Mouse (Mus musculus) retina, adult 2 months (tissue): ENCODE data around the gene Rps11.
"Not testable (repeated sequence)": the region's sequence is repeated elsewhere in the genome, so short reads cannot be mapped to it uniquely, and the experiment has no call there.

ENCODE experiments used
- DNase-seq: peaks from one replicate; pipeline ENCODE4 v3.0.0-alpha.2; 2012; ENCODE audit warnings: low read depth, low spot score

Gene Rps11

DNA sequence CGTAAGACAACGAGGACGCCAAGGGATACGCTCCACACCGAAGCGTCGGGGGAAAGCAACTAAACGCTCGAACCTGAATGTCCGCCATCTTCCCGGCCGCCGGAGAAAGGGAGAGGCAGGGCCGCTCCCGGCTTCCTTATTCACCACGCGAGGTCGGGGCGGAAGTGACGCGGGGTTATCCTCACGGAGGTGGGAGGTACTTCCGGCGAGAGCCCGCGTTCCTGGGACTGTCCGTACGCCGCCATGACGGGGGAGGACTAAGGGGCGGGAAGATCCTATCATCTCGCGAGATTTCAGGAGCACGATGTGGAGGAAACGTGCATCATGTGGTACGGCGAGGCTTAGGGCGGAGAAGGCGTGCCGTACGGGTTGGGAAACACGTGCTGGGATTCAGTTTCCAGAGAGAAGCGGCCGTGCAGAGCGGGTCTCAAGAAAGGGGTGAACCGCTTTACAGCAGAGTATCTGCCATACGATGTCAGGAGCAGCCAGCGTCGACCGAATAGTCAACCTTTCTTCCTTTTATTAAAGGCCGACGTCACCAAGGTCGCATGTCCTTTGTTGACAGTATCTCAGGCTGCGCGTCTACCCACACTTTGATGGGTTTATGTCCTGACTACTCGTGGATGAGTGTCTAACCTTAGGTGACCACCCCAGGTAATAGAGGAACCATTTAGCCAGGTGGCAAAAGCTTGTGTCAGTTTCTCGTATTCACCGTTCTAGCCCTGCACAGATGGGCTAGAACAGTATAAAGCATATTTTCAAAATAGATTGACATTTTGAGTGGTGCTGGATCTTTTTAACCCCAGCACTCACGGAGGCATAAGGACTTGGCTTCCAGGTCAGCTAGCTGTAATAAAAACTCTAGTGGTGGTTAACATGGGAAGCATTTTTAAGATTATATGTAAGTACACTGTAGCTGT, at the start of gene Rps11:
Rps11 (minus strand) TSS at position 216 of the 920 bp plus-strand sequence.
- DNase-seq = peak; percentile 100

DNA sequence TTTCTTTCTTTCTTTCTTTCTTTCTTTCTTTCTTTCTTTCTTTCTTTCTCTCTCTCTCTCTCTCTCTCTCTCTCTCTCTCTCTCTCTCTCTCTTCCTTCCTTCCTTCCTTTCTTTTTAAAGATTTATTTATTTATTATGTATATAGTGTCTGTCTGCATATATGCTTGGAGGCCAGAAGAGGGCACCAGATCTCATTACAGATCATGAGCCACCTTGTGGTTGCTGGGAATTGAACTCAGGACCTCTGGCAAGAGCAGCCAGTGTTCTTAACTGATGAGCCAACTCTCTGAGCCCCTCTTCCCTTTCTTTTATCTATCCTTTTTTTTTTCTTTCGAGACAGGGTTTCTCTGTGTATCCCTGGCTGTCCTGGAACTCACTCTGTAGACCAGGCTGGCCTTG, 49.5 kb upstream of the Rps11 start:
- not testable (repeated sequence) for DNase-seq

DNA sequence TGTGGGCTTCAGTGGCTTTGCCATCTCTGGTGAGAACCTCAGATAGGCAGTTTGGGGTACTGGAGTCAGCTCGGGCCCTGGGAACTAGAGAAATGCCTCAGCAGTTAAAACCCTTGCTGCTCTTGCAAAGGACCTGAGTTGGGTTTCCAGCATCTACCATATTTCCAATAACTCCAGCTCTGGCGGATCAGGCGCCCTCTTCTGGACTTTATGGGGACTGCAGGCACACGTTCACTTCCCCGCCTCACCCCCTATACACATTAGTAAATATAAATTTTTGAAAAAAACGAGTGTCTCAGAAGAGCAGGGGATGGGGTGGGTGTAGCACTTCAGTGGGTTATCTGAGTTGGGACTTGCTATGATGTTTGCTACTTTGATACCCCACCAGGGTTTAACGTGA, 48.7 kb upstream of the Rps11 start:
- no peak for DNase-seq

DNA sequence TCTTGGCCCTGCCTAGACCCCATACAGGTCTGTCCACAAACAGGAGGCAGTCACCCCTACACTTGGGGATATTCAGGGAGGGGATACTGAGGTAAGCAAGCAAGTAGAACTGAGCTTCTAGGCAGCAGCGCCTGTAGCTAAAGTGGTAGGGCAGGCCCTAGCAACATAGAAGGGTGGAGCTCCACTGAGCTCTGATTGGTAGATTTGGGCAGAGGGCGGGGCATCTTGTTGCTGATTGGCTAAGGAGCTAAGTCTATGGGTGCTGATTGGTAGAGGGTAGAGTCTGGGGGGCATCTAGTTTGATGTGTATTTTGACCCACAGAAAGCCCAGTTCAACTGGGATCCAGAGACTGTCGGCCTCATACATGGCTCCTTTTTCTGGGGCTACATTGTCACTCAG, 45.3 kb upstream of the Rps11 start:
- no peak for DNase-seq

DNA sequence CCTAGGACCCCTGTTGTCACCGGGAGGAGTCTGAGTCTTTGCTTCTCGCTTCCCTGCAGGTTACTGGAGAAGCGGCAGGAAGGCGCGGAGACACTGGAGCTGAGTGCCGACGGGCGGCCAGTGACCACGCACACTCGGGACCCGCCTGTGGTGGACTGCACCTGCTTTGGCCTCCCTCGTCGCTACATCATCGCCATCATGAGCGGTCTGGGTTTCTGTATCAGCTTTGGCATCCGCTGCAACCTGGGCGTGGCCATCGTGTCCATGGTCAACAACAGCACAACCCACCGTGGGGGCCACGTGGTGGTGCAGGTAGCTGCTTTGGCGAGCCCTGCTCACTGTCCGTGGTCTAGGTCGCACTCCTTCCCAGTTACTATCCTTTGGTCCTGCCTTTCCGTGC, 44.4 kb upstream of the Rps11 start:
- DNase-seq = no peak

DNA sequence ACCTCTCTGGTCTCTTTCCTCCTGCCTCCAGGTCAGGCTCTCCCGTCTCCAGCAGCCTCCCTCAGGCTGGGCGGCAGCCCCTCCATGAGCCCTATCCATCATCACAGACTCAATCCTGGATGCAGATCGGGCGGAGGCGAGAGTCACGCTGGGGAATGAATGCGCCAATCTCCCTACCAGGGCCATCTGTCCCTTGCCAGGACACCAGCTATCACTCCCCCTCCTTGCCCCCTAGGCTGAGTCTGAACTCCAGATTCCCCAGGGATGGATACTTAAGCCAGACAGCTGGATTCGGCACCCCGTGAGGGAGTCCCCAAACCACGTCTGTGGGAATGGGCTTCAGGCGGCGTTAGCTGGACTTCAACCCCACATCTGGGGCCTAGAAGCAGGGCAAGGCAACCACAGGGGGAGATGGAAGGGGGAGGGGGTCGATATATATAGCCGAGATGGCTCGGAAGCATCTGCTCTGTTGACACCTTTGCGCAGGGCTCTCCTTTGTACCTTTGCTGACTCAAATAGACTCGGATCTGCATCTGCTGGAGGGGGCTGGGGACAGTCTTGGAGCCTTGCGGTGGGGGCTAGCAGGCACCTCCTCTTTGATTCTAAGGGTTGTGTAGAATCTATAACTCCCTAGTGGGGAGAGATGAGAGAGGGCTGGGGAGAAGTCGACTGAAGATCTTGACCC, 43.7 kb upstream of the Rps11 start:
- no peak for DNase-seq

DNA sequence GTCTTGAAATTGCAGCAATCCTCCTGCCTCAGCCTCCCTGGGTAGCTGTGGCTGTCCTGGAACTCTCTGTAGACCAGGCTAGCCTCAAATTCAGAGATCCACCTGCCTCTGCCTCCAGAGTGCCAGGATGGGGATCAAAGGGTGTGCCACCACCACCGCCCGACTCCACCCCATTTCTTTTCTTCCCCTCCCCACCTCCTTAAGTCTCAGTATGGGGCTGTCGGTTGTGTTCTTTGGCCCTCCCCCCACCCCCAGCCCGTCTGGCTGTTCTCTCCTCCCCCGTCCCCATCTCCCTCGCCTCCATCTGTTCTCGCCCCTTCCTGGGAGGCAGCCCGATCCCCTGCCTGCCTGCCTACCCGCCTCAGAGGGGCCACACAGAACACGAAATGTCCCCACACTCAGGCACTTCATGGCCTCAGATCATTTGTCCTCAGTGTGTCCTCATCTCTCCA, 42.7 kb upstream of the Rps11 start:
- DNase-seq = no peak

DNA sequence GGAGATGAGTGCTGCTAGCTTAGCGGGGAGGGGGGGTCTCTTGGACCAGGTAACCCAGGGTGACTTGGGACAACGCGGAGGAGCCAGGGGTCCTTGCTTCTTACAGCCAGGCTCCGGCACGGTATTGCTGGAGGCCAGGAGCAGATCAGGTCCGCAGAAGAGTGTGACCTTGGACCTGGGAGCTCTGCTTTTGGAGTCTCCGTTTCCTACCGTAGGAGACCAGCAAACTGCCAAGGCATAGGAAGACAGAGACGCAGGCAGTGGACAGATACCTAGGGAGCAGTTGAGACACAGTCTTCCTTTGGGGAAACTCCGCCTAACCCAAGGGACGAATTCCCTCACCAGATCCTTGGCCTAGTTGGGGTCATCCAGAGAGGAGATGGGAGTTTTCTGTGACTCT, 41.5 kb upstream of the Rps11 start:
- DNase-seq = no peak

DNA sequence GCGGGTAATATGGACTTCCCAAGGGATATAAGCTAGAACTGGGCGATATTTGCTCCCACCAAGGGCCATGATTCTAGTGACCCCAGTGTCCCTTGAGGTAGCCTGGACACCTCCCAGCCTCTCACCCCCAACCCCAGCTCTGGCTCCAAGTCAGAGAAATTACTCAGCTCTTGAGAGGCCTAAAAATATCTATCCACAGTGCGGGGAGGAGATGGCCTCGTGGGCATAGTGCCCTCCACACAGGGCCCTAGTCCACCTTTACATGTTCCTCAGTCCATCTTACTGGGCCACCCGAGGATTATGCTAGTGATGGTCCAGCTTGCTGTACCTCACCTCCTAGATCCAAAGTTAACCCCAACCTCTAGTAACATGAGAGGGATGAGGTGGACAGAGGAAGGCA, 40.6 kb upstream of the Rps11 start:
- DNase-seq = no peak

DNA sequence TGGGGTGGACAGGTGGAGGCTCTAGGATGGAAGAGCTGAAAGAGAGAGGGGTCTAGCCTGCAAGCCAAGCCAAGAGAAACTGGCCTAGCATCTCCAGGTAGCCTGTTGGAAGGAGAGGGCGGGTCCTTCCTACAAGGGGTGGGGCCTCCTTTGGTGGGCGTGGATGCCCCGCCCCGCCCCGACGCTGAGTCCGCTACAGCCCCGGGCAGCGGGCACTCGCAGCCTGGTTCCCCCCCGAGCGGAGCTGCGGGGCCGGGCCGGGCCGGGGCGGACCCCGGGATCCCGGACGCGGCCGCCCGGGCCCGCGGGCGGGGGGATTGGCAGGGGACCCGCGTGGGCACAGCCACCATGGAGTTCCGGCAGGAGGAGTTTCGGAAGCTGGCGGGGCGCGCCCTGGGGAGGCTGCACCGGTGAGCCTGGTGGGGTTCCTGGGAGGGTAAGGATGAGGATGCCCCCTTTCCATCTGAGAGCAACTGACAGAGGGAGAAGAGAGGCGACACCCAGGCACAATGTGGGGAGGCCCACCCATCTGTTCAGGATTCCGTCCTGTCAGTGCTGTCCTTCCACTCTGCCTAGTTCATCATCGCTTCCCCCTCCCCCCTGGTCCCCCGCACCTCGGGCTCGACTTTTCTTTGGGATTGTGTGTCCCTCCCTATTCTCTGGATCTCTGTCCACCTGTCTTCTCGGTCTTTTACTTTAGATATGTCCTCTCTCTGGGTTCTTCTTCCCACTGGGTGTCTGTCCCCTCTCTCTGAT, 39.7 kb upstream of the Rps11 start, which contains the start of gene Slc17a7:
Slc17a7 (plus strand) TSS at position 215 of the 756 bp plus-strand sequence.
- no peak for DNase-seq

DNA sequence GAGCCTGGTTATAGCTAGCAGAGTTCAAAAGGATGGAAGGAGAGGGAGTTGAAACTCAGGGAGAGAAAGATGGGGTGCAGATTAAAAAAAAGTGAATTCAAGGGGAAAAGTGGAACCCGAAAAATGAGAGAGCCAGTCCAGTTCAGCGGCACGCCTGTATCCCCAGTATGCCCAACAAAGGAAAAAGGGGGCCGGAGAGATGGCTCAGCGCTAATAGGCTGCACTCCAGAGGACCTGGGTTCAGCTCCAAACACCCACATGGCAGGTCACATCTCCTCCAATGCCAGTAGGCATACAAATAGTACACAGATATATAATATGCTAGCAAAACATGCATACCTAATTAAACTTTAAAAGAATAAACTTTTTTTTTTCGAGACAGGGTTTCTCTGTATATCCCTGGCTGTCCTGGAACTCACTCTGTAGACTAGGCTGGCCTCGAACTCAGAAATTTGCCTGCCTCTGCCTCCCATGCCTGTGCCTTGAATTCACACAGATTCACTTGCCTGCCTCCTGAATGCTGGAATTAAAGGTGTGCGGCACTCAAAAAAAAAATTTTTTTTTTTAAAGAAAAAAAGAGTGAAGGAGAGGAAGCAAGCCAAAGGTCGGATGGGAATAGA, 38.9 kb upstream of the Rps11 start:
- no peak for DNase-seq

DNA sequence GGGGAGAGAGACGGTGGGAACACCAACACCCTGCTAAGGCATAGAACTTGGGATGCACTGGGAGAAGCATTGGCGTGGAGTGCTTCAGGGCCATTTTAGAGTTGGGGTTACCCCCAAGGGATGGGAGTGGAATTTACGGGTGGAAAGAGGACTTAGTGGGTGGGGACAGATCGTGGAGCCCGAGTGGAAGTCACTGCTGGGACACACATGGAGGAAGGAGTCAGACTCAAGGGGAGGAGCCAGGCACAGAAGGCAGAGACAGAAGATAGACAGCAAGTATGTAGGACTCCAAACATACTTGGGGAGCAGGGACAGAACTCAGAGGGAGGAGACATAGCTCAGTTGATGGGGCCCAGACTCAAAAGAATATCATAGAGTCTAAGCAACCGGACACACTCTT, 38.3 kb upstream of the Rps11 start:
- DNase-seq = no peak

DNA sequence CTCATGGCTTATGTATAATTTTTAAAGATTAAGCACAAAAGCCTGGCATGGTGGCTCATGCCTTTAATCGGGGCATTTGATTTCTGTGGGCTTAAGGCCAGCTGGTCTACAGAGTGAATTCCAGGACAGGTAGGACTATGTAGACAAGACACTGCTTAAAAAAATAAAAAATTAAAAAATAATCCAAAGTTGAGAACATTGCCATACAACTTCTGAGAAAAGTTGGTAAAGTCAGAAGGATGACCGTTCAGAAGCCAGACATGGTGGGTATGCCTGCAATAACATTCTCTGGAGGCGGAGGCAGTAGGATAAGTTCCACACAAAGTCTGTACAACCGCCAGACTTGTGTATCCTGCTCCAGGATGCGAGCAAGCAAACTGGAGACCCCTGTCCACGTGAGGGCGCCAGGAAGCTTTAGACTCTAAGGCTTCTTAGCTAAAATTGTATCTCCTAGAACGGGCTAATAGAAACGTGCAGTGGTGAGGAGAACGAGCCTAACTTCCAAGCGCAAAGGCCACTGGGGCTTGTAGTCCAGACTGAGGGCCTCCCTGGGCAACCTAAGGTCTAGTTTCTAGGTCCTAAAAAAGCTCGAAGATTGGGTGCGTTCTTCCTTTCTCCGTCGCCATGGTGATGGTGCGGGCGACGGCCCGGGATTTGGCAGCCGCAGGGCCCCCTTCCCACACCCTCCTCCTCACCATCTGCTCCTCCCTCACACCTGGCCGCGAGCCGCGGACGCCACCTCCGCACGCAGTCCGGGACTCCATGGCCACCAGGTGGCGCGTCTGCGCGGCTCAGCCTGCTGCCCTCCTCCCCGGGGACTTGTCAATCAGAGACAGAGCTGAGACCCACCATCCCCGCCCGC, 37.6 kb upstream of the Rps11 start:
- peak; percentile 74 for DNase-seq

DNA sequence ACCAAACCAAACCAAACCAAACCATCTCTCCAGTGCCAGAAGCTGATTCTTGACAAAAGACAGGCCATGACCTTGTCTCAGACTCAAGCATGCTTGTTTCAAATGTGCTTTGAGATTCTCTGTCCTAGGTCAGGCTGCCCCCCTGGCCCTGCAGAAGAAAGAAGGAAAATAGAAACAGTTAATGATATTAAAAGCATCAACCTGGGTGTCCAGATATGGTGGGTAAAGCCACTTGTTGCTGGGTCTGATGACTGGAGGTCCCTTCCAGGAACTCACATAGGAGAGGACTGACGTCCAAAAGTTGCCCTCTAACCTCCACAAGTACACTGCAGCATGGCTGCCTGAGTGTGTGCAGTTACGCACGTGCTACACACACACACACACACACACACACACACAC, 36.6 kb upstream of the Rps11 start:
- no peak for DNase-seq

DNA sequence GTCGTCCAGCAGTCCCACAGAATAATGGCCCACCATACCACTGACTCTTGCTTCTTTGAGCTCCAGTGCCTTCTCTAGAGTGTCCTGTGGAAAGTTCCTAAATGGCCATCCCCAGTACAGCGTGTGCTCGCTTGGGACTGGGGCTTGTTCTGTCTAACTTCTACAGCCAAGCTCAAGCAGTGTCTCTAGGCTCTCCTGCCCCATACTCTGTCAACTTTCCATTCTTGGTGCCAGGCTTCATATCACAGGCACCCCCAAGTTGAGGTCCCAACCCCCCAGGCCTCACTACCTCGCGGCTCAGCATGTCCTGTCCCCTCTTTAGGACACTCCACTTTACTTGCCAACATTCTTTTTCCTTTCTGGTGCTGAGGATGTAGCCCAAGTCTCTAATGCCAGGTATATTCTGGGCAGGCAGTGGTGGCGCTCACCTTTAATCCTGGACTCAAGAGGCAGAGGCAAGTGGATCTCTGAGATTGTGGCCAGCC, 36.1 kb upstream of the Rps11 start:
- no peak for DNase-seq

DNA sequence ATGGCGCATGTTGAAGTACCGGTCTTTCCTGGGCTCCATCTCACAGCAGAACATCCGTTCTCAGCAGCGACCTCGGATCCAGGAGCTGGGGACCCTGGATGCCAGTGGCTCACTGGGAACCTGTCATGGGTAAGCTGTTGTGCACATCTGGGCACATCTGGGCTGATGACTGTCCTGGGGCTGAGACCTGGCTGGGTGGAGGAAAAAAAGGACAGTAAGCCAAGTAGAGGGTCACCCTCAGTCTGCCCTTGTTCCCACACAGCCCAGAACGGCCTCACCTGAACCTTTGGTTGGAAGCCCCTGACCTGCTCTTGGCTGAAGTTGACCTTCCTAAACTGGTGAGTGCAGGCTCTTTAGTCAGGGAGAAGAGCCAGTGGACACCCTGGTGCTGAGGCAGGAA, 34.8 kb upstream of the Rps11 start:
- DNase-seq = no peak

DNA sequence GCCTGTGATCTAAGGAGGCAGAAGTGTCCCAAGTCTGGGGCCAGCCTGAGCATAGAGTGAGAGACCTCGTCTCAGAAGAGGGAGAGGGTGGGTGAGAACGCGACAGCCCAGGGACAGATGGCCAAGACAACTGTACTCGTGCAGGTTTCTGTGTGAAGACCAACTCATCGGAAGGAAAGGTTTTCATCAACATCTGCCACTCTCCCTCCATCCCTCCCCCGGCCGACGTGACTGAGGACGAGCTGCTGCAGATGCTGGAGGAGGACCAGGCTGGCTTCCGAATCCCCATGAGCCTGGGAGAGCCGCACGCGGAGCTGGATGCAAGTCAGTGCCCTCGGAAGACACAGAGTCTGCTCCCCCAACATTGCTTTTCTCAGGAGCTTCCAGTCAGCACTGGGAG, 33.2 kb upstream of the Rps11 start:
- DNase-seq = no peak

DNA sequence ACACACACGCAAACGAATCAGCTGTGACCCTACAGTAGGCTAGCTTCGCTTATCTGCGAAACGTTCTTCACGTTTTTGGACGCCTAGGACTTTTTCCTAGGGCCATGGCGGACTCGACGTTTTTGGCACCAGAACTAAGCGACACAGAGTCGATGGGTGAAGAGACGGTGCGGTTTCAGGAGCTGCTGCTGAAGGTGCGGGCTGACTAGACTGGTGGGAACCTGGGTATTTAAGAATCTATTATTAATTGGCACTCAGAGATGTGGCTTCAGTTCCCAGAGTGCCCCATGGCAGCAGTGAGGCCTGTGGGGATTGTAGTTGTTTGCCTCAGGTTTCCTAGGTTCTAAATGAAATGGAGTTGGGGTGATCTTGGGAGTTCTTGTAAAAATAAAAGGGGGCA, 32.0 kb upstream of the Rps11 start:
- DNase-seq = no peak

DNA sequence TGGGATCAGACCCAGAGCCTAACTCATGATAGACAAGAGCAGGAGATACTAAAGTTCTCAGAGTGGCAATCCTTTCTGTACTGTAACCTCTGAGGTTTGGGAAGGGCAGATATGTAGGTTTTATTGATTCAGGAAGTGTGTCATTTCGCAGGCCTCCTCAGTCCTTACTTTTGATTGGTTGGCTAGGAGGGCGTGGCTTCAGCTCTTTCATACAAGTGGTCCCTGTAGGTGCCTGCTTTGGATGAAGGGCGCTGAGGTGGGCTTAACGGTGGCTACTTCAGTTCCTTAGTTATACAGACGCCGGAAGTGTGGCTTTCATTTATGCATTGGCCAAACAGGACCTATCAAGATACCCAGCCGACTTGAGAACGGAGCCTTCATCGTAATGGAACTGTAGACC, 31.4 kb upstream of the Rps11 start:
- DNase-seq = no peak

DNA sequence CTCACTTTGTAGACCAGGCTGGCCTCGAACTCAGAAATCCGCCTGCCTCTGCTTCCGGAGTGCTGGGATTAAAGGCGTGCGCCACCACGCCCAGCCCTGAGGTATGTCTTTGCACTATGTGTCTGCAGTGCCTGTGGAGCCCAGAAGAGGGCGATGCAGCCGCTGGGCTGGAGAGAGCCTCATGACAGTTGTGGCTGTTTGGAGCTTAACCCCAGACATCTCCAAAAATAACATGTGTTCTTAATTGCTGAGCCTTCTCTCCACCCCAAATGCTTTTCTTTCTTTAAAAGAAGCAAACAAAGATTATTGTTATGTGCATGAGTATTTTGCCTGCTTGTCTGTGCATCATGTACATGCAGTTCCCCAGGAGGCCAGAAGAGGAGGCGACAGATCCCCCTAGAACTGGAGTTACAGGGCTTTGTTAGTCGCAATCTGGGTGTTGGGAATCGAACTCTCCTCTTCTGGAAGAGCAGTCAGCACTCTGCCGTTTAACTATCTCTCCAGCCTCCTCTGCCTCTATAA, 30.8 kb upstream of the Rps11 start:
- DNase-seq = no peak
